Mouse (Mus musculus) heart, embryonic 11.5 days (tissue): ENCODE data around the gene Zfp628. TPM values are rescaled to one million over a fixed set of nuclear protein-coding genes. Genes with fewer than 3 reads are reported as not detected.
A peak's percentile ranks its signal among the peaks of the same experiment; 100 is the strongest.

Source experiments
- ATAC-seq: fragments of 200-750 bp; cut with Nextera tagmentation; replicated peaks from 2 replicates; pipeline ENCODE4 v1.8.0; 2017; ENCODE audit warnings: moderate library complexity; ENCODE audit not compliant: insufficient number of reproducible peaks, low FRiP score, low TSS enrichment
- H3K27ac ChIP-seq: fragments of 300-500 bp; sonication (generic); 2 replicates; pipeline ENCODE4 v1.5.1; 2014; ENCODE audit warnings: mild to moderate bottlenecking, low read depth, low read length
- H3K27me3 ChIP-seq: fragments of 300-500 bp; sonication (generic); 2 replicates; pipeline ENCODE4 v1.6.1; 2014; ENCODE audit warnings: mild to moderate bottlenecking, low read length, mixed read lengths; ENCODE audit not compliant: control insufficient read depth, insufficient read depth
- H3K36me3 ChIP-seq: fragments of 300-500 bp; sonication (generic); 2 replicates; pipeline ENCODE4 v1.6.1; 2014; ENCODE audit warnings: mild to moderate bottlenecking, low read length, moderate library complexity, mixed read lengths; ENCODE audit not compliant: control insufficient read depth, insufficient read depth
- H3K4me1 ChIP-seq: fragments of 300-500 bp; sonication (generic); 2 replicates; pipeline ENCODE4 v1.6.1; 2014; ENCODE audit warnings: low read length; ENCODE audit not compliant: control insufficient read depth, insufficient read depth
- H3K4me2 ChIP-seq: fragments of 300-500 bp; sonication (generic); 2 replicates; pipeline ENCODE4 v1.6.1; 2014; ENCODE audit warnings: mild to moderate bottlenecking, moderate library complexity
- H3K4me3 ChIP-seq: fragments of 300-500 bp; sonication (generic); 2 replicates; pipeline ENCODE4 v1.5.1; 2014; ENCODE audit warnings: low read depth, low read length
- H3K9ac ChIP-seq: fragments of 300-500 bp; sonication (generic); 2 replicates; pipeline ENCODE4 v1.6.1; 2014; ENCODE audit warnings: mild to moderate bottlenecking, low read depth, low read length, moderate library complexity
- H3K9me3 ChIP-seq: fragments of 300-500 bp; sonication (generic); replicated peaks from 2 replicates; pipeline ENCODE4 v1.6.1; 2016; ENCODE audit warnings: low read length; ENCODE audit not compliant: control insufficient read depth
- WGBS: fragments of 180-500 bp; shearing (Covaris S2); extraction: QIAGEN DNeasy Blood & Tissue Kit; methylation state at CpG from one replicate; pipeline ENCODE4 v1.1.7; 2014; ENCODE audit not compliant: insufficient replicate concordance; 5-methylcytosine and 5-hydroxymethylcytosine counted together
- polyA plus RNA-seq: library from polyadenylated mRNA; unstranded; fragments of >200 nt; fragmentation: Nextera tagmentation; extraction: Ambion mirVana; gene quantifications from 2 replicates; pipeline ENCODE4 v1.2.1, GENCODE M21; 2014

Gene Zfp628
- polyA plus RNA-seq, 1 experiment from 2014 or later, result 2.8 TPM

- 34% methylated on average over 9 of the region's 9 CpGs for WGBS
- no peak for ATAC-seq
- Histone ChIP-seq H3K9me3 (no peaks in the 10 kb centered on the region), H3K27ac (no peak overlapping the region), H3K36me3 (no peaks in the 10 kb centered on the region), H3K9ac (no peak overlapping the region), H3K27me3 (no peaks in the 10 kb centered on the region), H3K4me2 (no peak overlapping the region), H3K4me1 (peaks cover 6% of the 10 kb centered on the region), H3K4me3 (no peak overlapping the region)
Observed at GRCm38 (mm10) chr7:4911561-4911960, 3.5 kb upstream of the Zfp628 start.

- Histone ChIP-seq H3K27me3 (no peaks in the 10 kb centered on the region), H3K9ac (no peak overlapping the region), H3K4me2 (no peak overlapping the region), H3K36me3 (no peaks in the 10 kb centered on the region), H3K4me1 (peaks cover 9% of the 10 kb centered on the region), H3K27ac (no peak overlapping the region), H3K9me3 (no peaks in the 10 kb centered on the region), H3K4me3 (no peak overlapping the region)
- 56% methylated on average over 5 of the region's 5 CpGs for whole genome bisulfite sequencing
- no peak for ATAC-seq
Observed at GRCm38 (mm10) chr7:4912248-4912647, 2.8 kb upstream of the Zfp628 start.

GRCm38 (mm10) chr7:4915669-4916416, 826 bp downstream of the Zfp628 start:
- Histone ChIP-seq H3K27ac (peak overlapping the region; percentile 93), H3K4me1 (peaks cover 9% of the 10 kb centered on the region), H3K36me3 (peaks cover 28% of the 10 kb centered on the region), H3K27me3 (no peaks in the 10 kb centered on the region), H3K9me3 (no peaks in the 10 kb centered on the region), H3K4me3 (peak overlapping the region; percentile 74), H3K9ac (peak overlapping the region; percentile 97), H3K4me2 (peak overlapping the region; percentile 62)
- 25% methylated on average over 14 of the region's 14 CpGs for WGBS
- 0 out of 2 replicates have a peak, but pooled peaks have one; percentile 36 for ATAC-seq

GRCm38 (mm10) chr7:4917494-4917893, 2.5 kb downstream of the Zfp628 start:
- no peak for ATAC-seq
- Histone ChIP-seq H3K36me3 (peaks cover 29% of the 10 kb centered on the region), H3K27ac (no peak overlapping the region), H3K4me2 (no peak overlapping the region), H3K27me3 (no peaks in the 10 kb centered on the region), H3K9me3 (no peaks in the 10 kb centered on the region), H3K4me1 (peaks cover 21% of the 10 kb centered on the region), H3K4me3 (no peak overlapping the region), H3K9ac (peak overlapping the region; percentile 28; the same call in 1 of the 2 replicates)
- 88% methylated on average over 2 of the region's 2 CpGs for WGBS

GRCm38 (mm10) chr7:4918681-4919080, 3.7 kb downstream of the Zfp628 start:
- H3K9ac ChIP-seq, result no peak overlapping the region
- no peak overlapping the region for H3K4me2 ChIP-seq
- no peaks in the 10 kb centered on the region for H3K27me3 ChIP-seq
- H3K4me1 ChIP-seq, result peaks cover 31% of the 10 kb centered on the region
- no peak for ATAC-seq
- H3K27ac ChIP-seq, result no peak overlapping the region
- WGBS, result 91% methylated on average over 15 of the region's 15 CpGs
- H3K4me3 ChIP-seq, result no peak overlapping the region
- H3K36me3 ChIP-seq, result peaks cover 29% of the 10 kb centered on the region
- no peaks in the 10 kb centered on the region for H3K9me3 ChIP-seq

GRCm38 (mm10) chr7:4919096-4919495, 4.1 kb downstream of the Zfp628 start:
- no peaks in the 10 kb centered on the region for H3K27me3 ChIP-seq
- H3K4me1 ChIP-seq, result peaks cover 36% of the 10 kb centered on the region
- H3K9ac ChIP-seq, result no peak overlapping the region
- 87% methylated on average over 19 of the region's 21 CpGs for WGBS
- H3K36me3 ChIP-seq, result peaks cover 29% of the 10 kb centered on the region
- no peak overlapping the region for H3K27ac ChIP-seq
- no peak overlapping the region for H3K4me2 ChIP-seq
- no peaks in the 10 kb centered on the region for H3K9me3 ChIP-seq
- H3K4me3 ChIP-seq, result no peak overlapping the region
- ATAC-seq, result no peak

GRCm38 (mm10) chr7:4919971-4920370, 5.0 kb downstream of the Zfp628 start:
- Histone ChIP-seq H3K4me2 (no peak overlapping the region), H3K27ac (no peak overlapping the region), H3K9ac (no peak overlapping the region), H3K36me3 (peaks cover 29% of the 10 kb centered on the region), H3K27me3 (no peaks in the 10 kb centered on the region), H3K4me3 (no peak overlapping the region), H3K9me3 (no peaks in the 10 kb centered on the region), H3K4me1 (peaks cover 39% of the 10 kb centered on the region)
- ATAC-seq, result no peak
- 87% methylated on average over 21 of the region's 21 CpGs for WGBS

GRCm38 (mm10) chr7:4920496-4920895, 5.5 kb downstream of the Zfp628 start:
- Histone ChIP-seq H3K4me3 (no peak overlapping the region), H3K9ac (no peak overlapping the region), H3K36me3 (peaks cover 29% of the 10 kb centered on the region), H3K4me1 (peaks cover 43% of the 10 kb centered on the region), H3K27me3 (no peaks in the 10 kb centered on the region), H3K4me2 (no peak overlapping the region), H3K27ac (peak overlapping the region; percentile 77), H3K9me3 (no peaks in the 10 kb centered on the region)
- ATAC-seq, result no peak
- WGBS, result 86% methylated on average over 19 of the region's 19 CpGs
